Mouse (Mus musculus) liver, embryonic 15.5 days (tissue): ENCODE results near the gene Ccdc188. TPM values are rescaled to one million over a fixed set of nuclear protein-coding genes. Genes with fewer than 3 reads are reported as not detected.
"Not testable (repeated sequence)": the region's sequence is repeated elsewhere in the genome, so short reads cannot be mapped to it uniquely, and the experiment has no call there.

Source experiments
- ATAC-seq: fragments of 200-750 bp; cut with Nextera tagmentation; 2 replicates; pipeline ENCODE4 v1.8.0; 2017; ENCODE audit warnings: moderate number of reproducible peaks, mild to moderate bottlenecking, moderate library complexity; ENCODE audit not compliant: insufficient read depth
- H3K27ac ChIP-seq: fragments of 300-500 bp; sonication (generic); replicated peaks from 2 replicates; pipeline ENCODE4 v1.5.1; 2015; ENCODE audit warnings: mild to moderate bottlenecking, inconsistent platforms
- H3K27me3 ChIP-seq: fragments of 300-500 bp; sonication (generic); 2 replicates; pipeline ENCODE4 v1.6.1; 2015; ENCODE audit warnings: mild to moderate bottlenecking, inconsistent platforms
- H3K36me3 ChIP-seq: fragments of 300-500 bp; sonication (generic); replicated peaks from 2 replicates; pipeline ENCODE4 v1.6.1; 2015; ENCODE audit warnings: moderate library complexity, mild to moderate bottlenecking, inconsistent platforms
- H3K4me1 ChIP-seq: fragments of 300-500 bp; sonication (generic); replicated peaks from 2 replicates; pipeline ENCODE4 v1.6.1; 2015; ENCODE audit warnings: inconsistent platforms
- H3K4me2 ChIP-seq: fragments of 300-500 bp; sonication (generic); 2 replicates; pipeline ENCODE4 v1.6.1; 2015; ENCODE audit warnings: moderate library complexity, mild to moderate bottlenecking, inconsistent platforms
- H3K4me3 ChIP-seq: fragments of 300-500 bp; sonication (generic); replicated peaks from 2 replicates; pipeline ENCODE4 v1.5.1; 2015; ENCODE audit warnings: mild to moderate bottlenecking, inconsistent platforms
- H3K9ac ChIP-seq: fragments of 300-500 bp; sonication (generic); 2 replicates; pipeline ENCODE4 v1.6.1; 2015; ENCODE audit warnings: moderate library complexity, mild to moderate bottlenecking, inconsistent platforms
- H3K9me3 ChIP-seq: fragments of 300-500 bp; sonication (generic); replicated peaks from 2 replicates; pipeline ENCODE4 v1.6.1; 2016; ENCODE audit warnings: inconsistent platforms
- WGBS: fragments of 180-500 bp; shearing (Covaris S2); methylation state at CpG from one replicate; pipeline ENCODE4 v1.1.7; 2015; ENCODE audit warnings: mixed read lengths; ENCODE audit not compliant: insufficient replicate concordance; 5-methylcytosine and 5-hydroxymethylcytosine counted together
- polyA plus RNA-seq: library from polyadenylated mRNA; unstranded; fragments of >200 nt; fragmentation: Nextera tagmentation; extraction: Ambion mirVana; gene quantifications from 2 replicates; pipeline ENCODE4 v1.2.1, GENCODE M21; 2015

The Ccdc188 gene
- polyA plus RNA-seq, 1 experiment from 2014 or later: not detected

- no peak for ATAC-seq
- H3K27ac ChIP-seq: no peak overlapping the region
- no peak overlapping the region for H3K4me2 ChIP-seq
- no peak overlapping the region for H3K4me3 ChIP-seq
- no peaks in the 10 kb centered on the region for H3K4me1 ChIP-seq
- WGBS: 60% methylated on average over 8 of the region's 8 CpGs
- H3K9ac ChIP-seq: no peak overlapping the region
- peaks cover 4% of the 10 kb centered on the region; the same call in 1 of the 2 replicates for H3K27me3 ChIP-seq
- no peaks in the 10 kb centered on the region for H3K36me3 ChIP-seq
- no peaks in the 10 kb centered on the region for H3K9me3 ChIP-seq
Observed at GRCm38 (mm10) chr16:18185715-18186449, 31.8 kb upstream of the Ccdc188 start.

- no peak for ATAC-seq
- H3K9me3 ChIP-seq: no peaks in the 10 kb centered on the region
- WGBS: 46% methylated on average over 4 of the region's 4 CpGs
- H3K36me3 ChIP-seq: no peaks in the 10 kb centered on the region
- no peak overlapping the region for H3K27ac ChIP-seq
- no peaks in the 10 kb centered on the region for H3K4me1 ChIP-seq
- H3K4me3 ChIP-seq: no peak overlapping the region
- no peak overlapping the region for H3K4me2 ChIP-seq
- no peak overlapping the region for H3K9ac ChIP-seq
- H3K27me3 ChIP-seq: peaks cover 4% of the 10 kb centered on the region; the same call in 1 of the 2 replicates
Observed at GRCm38 (mm10) chr16:18186798-18187197, 30.9 kb upstream of the Ccdc188 start.

- WGBS: 71% methylated on average over 3 of the region's 3 CpGs
- Histone ChIP-seq H3K4me2 (no peak overlapping the region), H3K27ac (no peak overlapping the region), H3K4me3 (no peak overlapping the region), H3K9me3 (no peaks in the 10 kb centered on the region), H3K27me3 (peaks cover 4% of the 10 kb centered on the region; the same call in 1 of the 2 replicates), H3K9ac (no peak overlapping the region), H3K4me1 (no peaks in the 10 kb centered on the region), H3K36me3 (no peaks in the 10 kb centered on the region)
- no peak for ATAC-seq
Observed at GRCm38 (mm10) chr16:18187221-18187620, 30.5 kb upstream of the Ccdc188 start.

- Histone ChIP-seq H3K9ac (no peak overlapping the region), H3K36me3 (no peaks in the 10 kb centered on the region), H3K4me1 (no peaks in the 10 kb centered on the region), H3K4me2 (no peak overlapping the region), H3K27ac (no peak overlapping the region), H3K27me3 (no peaks in the 10 kb centered on the region), H3K4me3 (no peak overlapping the region), H3K9me3 (no peaks in the 10 kb centered on the region)
- no peak for ATAC-seq
- 52% methylated on average over 2 of the region's 2 CpGs for WGBS
Observed at GRCm38 (mm10) chr16:18191006-18191405, 26.7 kb upstream of the Ccdc188 start.

- Histone ChIP-seq H3K27ac (no peak overlapping the region), H3K4me1 (no peaks in the 10 kb centered on the region), H3K36me3 (no peaks in the 10 kb centered on the region), H3K9ac (no peak overlapping the region), H3K27me3 (no peaks in the 10 kb centered on the region), H3K9me3 (no peaks in the 10 kb centered on the region), H3K4me3 (no peak overlapping the region), H3K4me2 (no peak overlapping the region)
- WGBS: 61% methylated on average over 15 of the region's 15 CpGs
- no peak for ATAC-seq
Observed at GRCm38 (mm10) chr16:18194208-18194985, 23.3 kb upstream of the Ccdc188 start.

GRCm38 (mm10) chr16:18195068-18195467, 22.6 kb upstream of the Ccdc188 start:
- no peak for ATAC-seq
- Histone ChIP-seq H3K9ac (no peak overlapping the region), H3K27ac (no peak overlapping the region)

GRCm38 (mm10) chr16:18195561-18195960, 22.1 kb upstream of the Ccdc188 start:
- H3K36me3 ChIP-seq, H3K9me3 ChIP-seq, H3K4me2 ChIP-seq, H3K4me3 ChIP-seq, H3K27me3 ChIP-seq, H3K4me1 ChIP-seq, H3K27ac ChIP-seq, ATAC-seq, H3K9ac ChIP-seq: not testable (repeated sequence)
- 40% methylated on average over 3 of the region's 3 CpGs for WGBS

More at GRCm38 (mm10) chr16:18195068-18195467, 22.6 kb upstream of the Ccdc188 start:
- no peak overlapping the region for H3K4me3 ChIP-seq
- H3K9me3 ChIP-seq: no peaks in the 10 kb centered on the region
- WGBS: 42% methylated on average over 5 of the region's 5 CpGs
- no peak overlapping the region for H3K4me2 ChIP-seq
- no peaks in the 10 kb centered on the region for H3K27me3 ChIP-seq
- no peaks in the 10 kb centered on the region for H3K4me1 ChIP-seq
- no peaks in the 10 kb centered on the region for H3K36me3 ChIP-seq

- no peak for ATAC-seq
- no peaks in the 10 kb centered on the region for H3K9me3 ChIP-seq
- no peak overlapping the region for H3K4me2 ChIP-seq
- H3K36me3 ChIP-seq: no peaks in the 10 kb centered on the region
- no peak overlapping the region for H3K27ac ChIP-seq
- 60% methylated on average over 6 of the region's 6 CpGs for WGBS
- no peaks in the 10 kb centered on the region for H3K4me1 ChIP-seq
- H3K27me3 ChIP-seq: no peaks in the 10 kb centered on the region
- no peak overlapping the region for H3K4me3 ChIP-seq
- no peak overlapping the region for H3K9ac ChIP-seq
Observed at GRCm38 (mm10) chr16:18197881-18198280, 19.8 kb upstream of the Ccdc188 start.

- H3K9ac ChIP-seq: no peak overlapping the region
- no peak overlapping the region for H3K27ac ChIP-seq
- no peaks in the 10 kb centered on the region for H3K4me1 ChIP-seq
- H3K27me3 ChIP-seq: no peaks in the 10 kb centered on the region
- H3K4me2 ChIP-seq: no peak overlapping the region
- H3K36me3 ChIP-seq: no peaks in the 10 kb centered on the region
- ATAC-seq: no peak
- 68% methylated on average over 10 of the region's 10 CpGs for WGBS
- H3K9me3 ChIP-seq: no peaks in the 10 kb centered on the region
- H3K4me3 ChIP-seq: no peak overlapping the region
Observed at GRCm38 (mm10) chr16:18198365-18199098, 19.1 kb upstream of the Ccdc188 start.

GRCm38 (mm10) chr16:18200062-18200461, 17.6 kb upstream of the Ccdc188 start:
- WGBS: 43% methylated on average over 2 of the region's 2 CpGs
- H3K36me3 ChIP-seq: no peaks in the 10 kb centered on the region
- ATAC-seq: no peak

GRCm38 (mm10) chr16:18201620-18202019, 16.1 kb upstream of the Ccdc188 start:
- no peaks in the 10 kb centered on the region for H3K27me3 ChIP-seq
- H3K4me2 ChIP-seq: no peak overlapping the region
- H3K4me1 ChIP-seq: no peaks in the 10 kb centered on the region
- H3K9me3 ChIP-seq: no peaks in the 10 kb centered on the region
- WGBS: 32% methylated on average over 1 of the region's 1 CpGs
- H3K4me3 ChIP-seq: no peak overlapping the region
- ATAC-seq: no peak
- no peak overlapping the region for H3K9ac ChIP-seq
- H3K27ac ChIP-seq: no peak overlapping the region
- no peaks in the 10 kb centered on the region for H3K36me3 ChIP-seq

More at GRCm38 (mm10) chr16:18200062-18200461, 17.6 kb upstream of the Ccdc188 start:
- H3K27ac ChIP-seq: no peak overlapping the region
- no peaks in the 10 kb centered on the region for H3K27me3 ChIP-seq
- H3K9ac ChIP-seq: no peak overlapping the region
- no peak overlapping the region for H3K4me3 ChIP-seq
- no peaks in the 10 kb centered on the region for H3K9me3 ChIP-seq
- no peak overlapping the region for H3K4me2 ChIP-seq
- H3K4me1 ChIP-seq: no peaks in the 10 kb centered on the region
